Mouse (Mus musculus) intestine, embryonic 15.5 days (tissue): Measurements from ENCODE around the gene Telo2. TPM values are rescaled to one million over a fixed set of nuclear protein-coding genes. Genes with fewer than 3 reads are reported as not detected.
A peak's percentile ranks its signal among the peaks of the same experiment; 100 is the strongest.
"Not testable (repeated sequence)": the region's sequence is repeated elsewhere in the genome, so short reads cannot be mapped to it uniquely, and the experiment has no call there.

Experiments used
- ATAC-seq: fragments of 200-750 bp; cut with Nextera tagmentation; 2 replicates; pipeline ENCODE4 v1.8.0; 2017; ENCODE audit warnings: moderate TSS enrichment, moderate library complexity
- H3K27ac ChIP-seq: fragments of 300-500 bp; sonication (generic); 2 replicates; pipeline ENCODE4 v1.5.1; 2015; ENCODE audit warnings: mild to moderate bottlenecking, inconsistent platforms
- H3K27me3 ChIP-seq: fragments of 300-500 bp; sonication (generic); replicated peaks from 2 replicates; pipeline ENCODE4 v1.6.1; 2015; ENCODE audit warnings: inconsistent platforms
- H3K36me3 ChIP-seq: fragments of 300-500 bp; sonication (generic); 2 replicates; pipeline ENCODE4 v1.6.1; 2015; ENCODE audit warnings: inconsistent platforms
- H3K4me1 ChIP-seq: fragments of 300-500 bp; sonication (generic); replicated peaks from 2 replicates; pipeline ENCODE4 v1.6.1; 2015; ENCODE audit warnings: inconsistent platforms
- H3K4me2 ChIP-seq: fragments of 300-500 bp; sonication (generic); replicated peaks from 2 replicates; pipeline ENCODE4 v1.6.1; 2015; ENCODE audit warnings: mild to moderate bottlenecking, inconsistent platforms
- H3K4me3 ChIP-seq: fragments of 300-500 bp; sonication (generic); replicated peaks from 2 replicates; pipeline ENCODE4 v1.5.1; 2015; ENCODE audit warnings: inconsistent platforms
- H3K9ac ChIP-seq: fragments of 300-500 bp; sonication (generic); 2 replicates; pipeline ENCODE4 v1.6.1; 2015; ENCODE audit warnings: inconsistent platforms
- H3K9me3 ChIP-seq: fragments of 300-500 bp; sonication (generic); 2 replicates; pipeline ENCODE4 v1.6.1; 2016; ENCODE audit warnings: inconsistent platforms
- WGBS: fragments of 180-500 bp; shearing (Covaris S2); methylation state at CpG from one replicate; pipeline ENCODE4 v1.1.7; 2015; 5-methylcytosine and 5-hydroxymethylcytosine counted together
- polyA plus RNA-seq: library from polyadenylated mRNA; unstranded; fragments of >200 nt; fragmentation: Nextera tagmentation; extraction: Ambion mirVana; gene quantifications from 2 replicates; pipeline ENCODE4 v1.2.1, GENCODE M21; 2015

Telo2 gene
- 34.0 and 39.3 TPM in 2 replicates for polyA plus RNA-seq

DNA sequence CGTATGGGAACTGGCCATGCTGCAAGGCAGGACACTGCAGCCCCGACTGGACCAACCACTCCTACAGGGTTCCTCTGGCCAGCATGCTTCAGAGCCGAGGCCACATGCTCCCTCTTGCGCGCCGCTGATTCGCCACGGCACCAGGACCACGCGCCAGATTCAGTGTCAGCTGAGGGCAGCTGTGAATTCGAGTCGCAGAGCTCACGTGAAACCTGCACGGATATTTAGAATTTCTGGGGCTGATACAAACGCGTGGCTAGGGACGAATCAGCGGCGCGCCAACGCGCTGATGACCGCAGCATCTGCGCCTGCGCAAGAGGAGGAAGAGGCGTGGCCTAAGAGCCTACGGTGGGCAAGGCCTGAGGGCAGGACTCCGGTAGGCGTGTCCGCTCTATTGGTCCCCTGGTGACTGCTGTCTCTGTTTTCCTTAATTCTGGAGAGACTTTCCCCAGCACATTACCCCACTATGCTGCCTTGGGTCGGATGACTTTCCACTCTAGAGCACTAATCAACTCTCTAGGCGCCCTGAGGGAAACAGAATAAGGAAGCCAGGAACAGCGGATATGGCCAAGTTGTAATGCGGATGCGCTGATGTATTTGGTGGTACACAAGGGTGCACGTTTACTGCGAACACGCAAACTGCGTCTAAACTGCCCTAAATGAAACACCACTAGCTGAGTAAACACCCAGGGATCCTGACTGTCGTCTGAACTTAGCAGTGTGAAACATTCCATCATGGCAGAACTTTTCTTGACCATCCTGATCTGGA, at the start of gene Telo2:
Gene Telo2, minus strand, starts transcription at position 304 of the 769 bp plus-strand sequence.
- H3K9me3 ChIP-seq, result no peaks in the 10 kb centered on the region
- peak within 1 kb of the TSS; percentile 66 for H3K9ac ChIP-seq
- peak within 1 kb of the TSS; percentile 93 for H3K4me2 ChIP-seq
- 5% methylated on average over 40 of the region's 40 CpGs for WGBS
- peaks cover 12% of the 10 kb centered on the region; the same call in 1 of the 2 replicates for H3K36me3 ChIP-seq
- no peaks in the 10 kb centered on the region for H3K27me3 ChIP-seq
- peaks cover 10% of the 10 kb centered on the region for H3K4me1 ChIP-seq
- H3K4me3 ChIP-seq, result peak within 1 kb of the TSS; percentile 56
- peak within 1 kb of the TSS; percentile 95 for H3K27ac ChIP-seq
- ATAC-seq, result peak; percentile 96

DNA sequence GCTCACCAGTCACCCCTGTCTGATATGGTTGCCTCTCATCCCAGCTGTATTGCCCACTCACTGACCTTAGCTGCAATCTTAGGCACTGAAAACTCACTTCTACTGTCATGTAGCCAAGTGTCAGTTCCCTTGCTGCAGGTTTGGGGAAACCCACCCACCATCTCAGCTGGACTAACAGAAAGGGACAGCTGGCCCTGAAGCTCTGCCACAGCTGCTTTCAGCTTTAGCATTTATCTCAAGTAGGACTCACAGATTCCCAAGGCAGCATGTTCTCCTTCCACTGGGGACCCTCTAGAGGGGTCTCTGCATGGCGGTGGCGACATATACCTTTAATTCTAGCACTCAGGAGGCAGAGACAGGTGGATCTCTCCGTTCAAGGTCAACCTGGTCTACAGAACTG, 49.0 kb upstream of the Telo2 start:
- Histone ChIP-seq H3K36me3 (0 out of 2 replicates have a peak, but pooled peaks cover 6% of the 10 kb centered on the region), H3K9me3 (no peaks in the 10 kb centered on the region), H3K27me3 (no peaks in the 10 kb centered on the region), H3K9ac (no peak overlapping the region), H3K4me3 (no peak overlapping the region), H3K27ac (no peak overlapping the region), H3K4me1 (peaks cover 5% of the 10 kb centered on the region; the same call in 1 of the 2 replicates), H3K4me2 (no peak overlapping the region)
- 87% methylated on average over 3 of the region's 3 CpGs for WGBS
- no peak for ATAC-seq

DNA sequence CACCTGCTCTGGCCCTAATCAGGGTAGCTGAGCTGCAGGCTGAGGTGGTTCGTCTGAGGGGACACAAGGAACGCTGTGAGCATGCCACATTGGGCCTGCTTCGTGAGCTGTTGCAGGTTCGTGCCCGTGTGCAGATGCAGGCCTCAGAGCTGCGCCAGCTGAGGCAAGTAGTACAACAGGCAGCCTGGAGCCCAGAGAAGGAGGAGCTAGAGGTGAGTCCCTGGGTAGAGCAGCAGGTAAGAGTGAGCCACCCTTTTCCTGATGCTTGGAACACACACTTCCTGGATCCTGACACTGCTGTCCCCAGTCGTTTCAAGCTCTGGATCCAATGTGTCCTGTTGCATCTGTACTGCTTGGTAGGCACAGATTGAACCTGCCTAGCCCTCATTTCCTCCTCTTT, 47.6 kb upstream of the Telo2 start:
- no peak for ATAC-seq
- 73% methylated on average over 7 of the region's 7 CpGs for WGBS

DNA sequence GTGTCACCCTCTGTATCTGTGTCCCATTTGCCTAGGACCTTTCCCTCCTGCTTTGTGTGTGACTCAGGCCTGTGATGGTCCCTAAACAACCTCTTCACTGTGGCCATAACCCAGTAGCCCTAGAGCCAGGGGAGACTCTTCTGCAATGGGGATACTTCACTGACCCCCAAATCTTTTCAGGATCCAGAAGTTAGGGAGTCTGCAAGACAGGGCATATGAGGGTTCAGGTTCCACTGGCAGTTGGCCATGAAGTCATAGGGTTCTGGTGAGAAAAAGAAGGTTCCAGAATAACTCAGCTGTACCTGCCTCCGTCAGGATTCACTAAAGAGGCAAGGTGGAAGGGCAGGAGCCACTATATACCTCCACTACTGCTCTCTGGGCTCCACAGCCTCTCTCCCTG, 46.4 kb upstream of the Telo2 start, which contains the start of gene Ccdc154:
Gene Ccdc154, plus strand, starts transcription at position 301 of the 400 bp plus-strand sequence.
- Histone ChIP-seq H3K4me3 (no peak within 1 kb of the TSS), H3K9me3 (no peaks in the 10 kb centered on the region), H3K9ac (no peak within 1 kb of the TSS), H3K27ac (no peak within 1 kb of the TSS), H3K36me3 (0 out of 2 replicates have a peak, but pooled peaks cover 8% of the 10 kb centered on the region), H3K4me2 (no peak within 1 kb of the TSS), H3K27me3 (no peaks in the 10 kb centered on the region), H3K4me1 (peaks cover 3% of the 10 kb centered on the region; the same call in 1 of the 2 replicates)
- 89% methylated on average over 1 of the region's 1 CpGs for WGBS
- no peak for ATAC-seq

More for the DNA sequence above, 47.6 kb upstream of the Telo2 start:
- no peaks in the 10 kb centered on the region for H3K9me3 ChIP-seq
- H3K27ac ChIP-seq, result no peak overlapping the region
- peaks cover 5% of the 10 kb centered on the region; the same call in 1 of the 2 replicates for H3K4me1 ChIP-seq
- H3K9ac ChIP-seq, result no peak overlapping the region
- H3K4me3 ChIP-seq, result no peak overlapping the region
- no peak overlapping the region for H3K4me2 ChIP-seq
- no peaks in the 10 kb centered on the region for H3K27me3 ChIP-seq
- H3K36me3 ChIP-seq, result 0 out of 2 replicates have a peak, but pooled peaks cover 6% of the 10 kb centered on the region

DNA sequence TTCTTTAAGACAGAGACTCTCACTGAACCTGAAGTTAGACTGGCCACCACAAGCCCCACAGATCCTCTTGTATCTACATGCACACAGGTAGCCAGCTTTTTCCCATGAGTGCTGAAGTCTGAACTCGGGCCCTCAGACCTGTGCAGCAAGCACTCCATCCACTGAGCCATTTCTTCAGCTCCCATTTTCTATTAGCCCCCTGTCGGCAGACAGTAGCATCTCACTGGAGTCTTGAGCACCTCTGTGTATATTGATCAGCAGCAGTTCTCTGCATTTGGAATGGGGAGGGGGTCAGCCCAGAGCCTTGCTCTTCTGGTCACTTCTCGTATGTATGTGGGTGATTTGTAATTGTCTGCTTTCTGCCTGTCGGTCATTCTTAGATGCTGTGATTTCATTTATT, 24.2 kb upstream of the Telo2 start:
- Histone ChIP-seq H3K4me2 (no peak overlapping the region), H3K9me3 (no peaks in the 10 kb centered on the region), H3K4me3 (no peak overlapping the region), H3K27me3 (no peaks in the 10 kb centered on the region), H3K9ac (no peak overlapping the region), H3K27ac (no peak overlapping the region), H3K36me3 (no peaks in the 10 kb centered on the region), H3K4me1 (0 out of 2 replicates have a peak, but pooled peaks cover 2% of the 10 kb centered on the region)
- ATAC-seq, result no peak
- WGBS, result 63% methylated on average over 4 of the region's 4 CpGs

DNA sequence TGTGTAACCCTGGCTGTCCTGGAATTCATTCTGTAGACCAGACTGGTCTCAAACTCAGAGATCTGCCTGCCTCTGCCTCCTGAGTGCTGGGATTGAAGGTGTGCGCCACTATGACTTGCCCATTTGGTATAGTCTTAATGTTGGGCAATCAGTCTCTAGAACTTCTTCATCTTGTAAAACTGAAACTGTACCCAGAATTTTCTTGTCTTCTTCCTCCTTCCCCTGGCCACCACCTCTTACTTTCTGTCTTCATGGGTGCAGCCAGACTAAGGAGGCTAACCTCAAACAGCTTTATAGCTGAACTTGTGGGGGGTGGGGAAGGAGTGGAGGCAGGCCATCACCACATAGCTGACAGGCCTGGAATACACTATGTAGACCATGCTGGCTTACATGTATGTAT, 23.0 kb upstream of the Telo2 start:
- H3K4me2 ChIP-seq, result no peak overlapping the region
- no peak for ATAC-seq
- no peak overlapping the region for H3K9ac ChIP-seq
- WGBS, result 100% methylated on average over 1 of the region's 1 CpGs
- H3K36me3 ChIP-seq, result no peaks in the 10 kb centered on the region
- H3K4me1 ChIP-seq, result peaks cover 11% of the 10 kb centered on the region
- H3K4me3 ChIP-seq, result no peak overlapping the region
- no peak overlapping the region for H3K27ac ChIP-seq
- H3K27me3 ChIP-seq, result no peaks in the 10 kb centered on the region
- no peaks in the 10 kb centered on the region for H3K9me3 ChIP-seq

DNA sequence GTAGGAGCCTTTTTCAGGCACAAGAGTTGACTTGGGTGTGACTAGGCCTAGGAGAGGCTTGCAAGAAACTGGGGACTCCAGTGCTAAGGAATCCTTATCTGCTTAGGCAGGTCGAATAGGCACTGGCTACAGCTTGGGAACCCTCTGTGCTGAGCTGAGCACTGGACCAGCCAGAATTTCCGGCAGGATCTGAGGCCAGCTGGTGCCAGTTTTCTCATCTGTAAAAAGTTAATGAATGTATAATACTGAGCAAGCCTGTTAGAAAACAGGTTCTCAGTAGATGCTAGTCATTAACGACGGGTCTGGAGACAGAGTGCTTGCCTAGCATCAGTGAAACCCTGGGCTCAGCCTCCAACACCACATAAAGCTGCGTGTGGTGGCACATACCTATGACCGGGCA, 19.9 kb upstream of the Telo2 start:
- Histone ChIP-seq H3K36me3 (no peaks in the 10 kb centered on the region), H3K9ac (no peak overlapping the region), H3K4me3 (no peak overlapping the region), H3K27ac (no peak overlapping the region), H3K9me3 (no peaks in the 10 kb centered on the region), H3K4me1 (peaks cover 10% of the 10 kb centered on the region), H3K27me3 (no peaks in the 10 kb centered on the region), H3K4me2 (no peak overlapping the region)
- WGBS, result 89% methylated on average over 6 of the region's 6 CpGs
- no peak for ATAC-seq

DNA sequence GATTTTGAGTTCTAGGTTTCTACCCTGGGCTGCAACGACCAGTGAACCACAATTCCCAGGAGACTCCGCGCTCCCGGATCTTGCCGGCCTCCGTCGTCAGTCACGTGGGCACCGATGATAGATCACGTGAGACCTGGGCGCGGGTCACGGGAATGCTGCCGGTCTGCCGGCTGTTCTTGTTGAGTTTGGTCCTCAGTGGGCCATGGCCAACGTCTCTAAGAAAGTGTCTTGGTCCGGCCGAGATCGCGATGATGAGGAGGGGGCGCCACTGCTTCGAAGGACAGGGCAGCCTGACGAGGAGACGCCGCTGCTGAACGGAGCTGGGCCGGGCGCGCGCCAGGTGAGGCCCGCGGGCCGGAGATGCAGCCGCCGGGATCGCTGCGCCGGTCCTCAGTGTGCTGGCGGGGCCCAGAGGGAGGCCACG, 17.5 kb upstream of the Telo2 start, which contains the start of gene Clcn7:
Gene Clcn7, plus strand, starts transcription at position 117 of the 424 bp plus-strand sequence.
- Histone ChIP-seq H3K4me1 (peaks cover 10% of the 10 kb centered on the region), H3K36me3 (no peaks in the 10 kb centered on the region), H3K27me3 (no peaks in the 10 kb centered on the region), H3K27ac (no peak within 1 kb of the TSS), H3K4me3 (peak within 1 kb of the TSS; percentile 84), H3K9me3 (no peaks in the 10 kb centered on the region), H3K9ac (peak within 1 kb of the TSS; percentile 77), H3K4me2 (peak within 1 kb of the TSS; percentile 68)
- peak; percentile 96 for ATAC-seq
- WGBS, result under 1% methylated on average over 40 of the region's 40 CpGs

DNA sequence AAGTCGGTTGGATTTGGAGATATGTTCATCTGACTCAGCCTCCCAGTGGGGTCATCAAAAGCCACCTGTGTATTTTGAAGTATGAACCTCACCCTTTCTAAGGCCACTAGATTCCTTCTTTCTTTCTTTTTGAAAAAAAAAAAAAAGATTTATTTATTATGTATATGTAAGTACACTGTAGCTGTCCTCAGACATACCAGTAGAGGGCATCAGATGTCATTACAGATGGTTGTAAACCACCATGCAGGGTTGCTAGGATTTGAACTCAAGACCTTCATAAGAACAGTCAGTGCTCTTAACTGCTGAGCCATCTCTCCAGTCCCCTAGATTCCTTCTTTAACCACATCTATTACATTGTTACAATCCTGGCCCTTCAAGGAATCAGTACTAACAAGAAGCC, 14.3 kb upstream of the Telo2 start:
- WGBS, result 97% methylated on average over 1 of the region's 1 CpGs
- no peaks in the 10 kb centered on the region for H3K36me3 ChIP-seq
- H3K9me3 ChIP-seq, result no peaks in the 10 kb centered on the region
- peaks cover 13% of the 10 kb centered on the region for H3K4me1 ChIP-seq
- H3K27ac ChIP-seq, result no peak overlapping the region
- no peak overlapping the region for H3K4me2 ChIP-seq
- no peak for ATAC-seq
- no peaks in the 10 kb centered on the region for H3K27me3 ChIP-seq
- H3K4me3 ChIP-seq, result no peak overlapping the region
- H3K9ac ChIP-seq, result no peak overlapping the region

DNA sequence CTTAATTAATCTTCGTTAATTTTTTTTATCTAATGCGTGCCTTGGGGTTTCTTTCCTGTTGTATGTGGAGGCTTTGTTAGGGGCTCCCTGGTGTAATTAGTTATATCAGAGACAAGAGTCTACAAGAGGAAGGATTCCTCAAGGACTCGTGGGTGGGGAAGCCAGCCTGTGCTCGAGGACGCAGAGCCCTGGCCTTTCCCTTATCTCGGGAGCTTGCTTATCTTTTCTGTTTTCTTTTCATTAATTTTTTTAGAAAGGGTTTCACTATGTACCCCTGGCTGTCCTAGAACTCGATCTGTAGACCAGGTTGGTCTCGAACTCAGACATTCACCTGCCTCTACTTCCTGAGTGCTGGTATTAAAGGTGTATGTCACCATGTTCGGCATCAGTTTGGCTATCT, 11.9 kb upstream of the Telo2 start:
- no peaks in the 10 kb centered on the region for H3K27me3 ChIP-seq
- no peak for ATAC-seq
- H3K27ac ChIP-seq, result no peak overlapping the region
- 0 out of 2 replicates have a peak, but pooled peaks cover 2% of the 10 kb centered on the region for H3K4me1 ChIP-seq
- H3K9ac ChIP-seq, result no peak overlapping the region
- no peak overlapping the region for H3K4me3 ChIP-seq
- H3K4me2 ChIP-seq, result no peak overlapping the region
- WGBS, result 65% methylated on average over 9 of the region's 9 CpGs
- H3K9me3 ChIP-seq, result no peaks in the 10 kb centered on the region
- no peaks in the 10 kb centered on the region for H3K36me3 ChIP-seq

DNA sequence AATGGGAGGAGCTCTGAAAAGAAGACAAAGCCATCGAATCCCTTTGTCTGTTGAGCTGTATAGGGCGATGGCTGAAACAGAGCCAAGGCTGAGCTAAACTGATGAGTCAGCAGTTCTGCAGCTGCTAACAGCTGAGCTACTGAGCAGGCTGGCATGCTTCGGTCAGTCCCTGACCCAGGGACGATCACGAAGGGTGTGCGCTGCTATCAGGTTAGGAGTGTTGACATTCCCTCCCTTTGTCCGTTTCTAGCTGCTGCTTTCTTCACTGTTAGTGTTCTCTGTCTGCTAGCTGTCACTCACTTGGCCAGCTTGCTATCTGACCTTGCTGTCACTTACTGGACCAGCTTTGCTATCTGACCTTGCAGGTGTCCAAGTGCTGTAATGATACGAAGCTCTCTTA, 11.3 kb upstream of the Telo2 start:
- peak; percentile 77 for ATAC-seq
- H3K4me3 ChIP-seq, result no peak overlapping the region
- no peaks in the 10 kb centered on the region for H3K9me3 ChIP-seq
- no peak overlapping the region for H3K4me2 ChIP-seq
- H3K36me3 ChIP-seq, result no peaks in the 10 kb centered on the region
- H3K27ac ChIP-seq, result no peak overlapping the region
- H3K27me3 ChIP-seq, result no peaks in the 10 kb centered on the region
- WGBS, result 47% methylated on average over 8 of the region's 8 CpGs
- H3K4me1 ChIP-seq, result 0 out of 2 replicates have a peak, but pooled peaks cover 2% of the 10 kb centered on the region
- H3K9ac ChIP-seq, result no peak overlapping the region

DNA sequence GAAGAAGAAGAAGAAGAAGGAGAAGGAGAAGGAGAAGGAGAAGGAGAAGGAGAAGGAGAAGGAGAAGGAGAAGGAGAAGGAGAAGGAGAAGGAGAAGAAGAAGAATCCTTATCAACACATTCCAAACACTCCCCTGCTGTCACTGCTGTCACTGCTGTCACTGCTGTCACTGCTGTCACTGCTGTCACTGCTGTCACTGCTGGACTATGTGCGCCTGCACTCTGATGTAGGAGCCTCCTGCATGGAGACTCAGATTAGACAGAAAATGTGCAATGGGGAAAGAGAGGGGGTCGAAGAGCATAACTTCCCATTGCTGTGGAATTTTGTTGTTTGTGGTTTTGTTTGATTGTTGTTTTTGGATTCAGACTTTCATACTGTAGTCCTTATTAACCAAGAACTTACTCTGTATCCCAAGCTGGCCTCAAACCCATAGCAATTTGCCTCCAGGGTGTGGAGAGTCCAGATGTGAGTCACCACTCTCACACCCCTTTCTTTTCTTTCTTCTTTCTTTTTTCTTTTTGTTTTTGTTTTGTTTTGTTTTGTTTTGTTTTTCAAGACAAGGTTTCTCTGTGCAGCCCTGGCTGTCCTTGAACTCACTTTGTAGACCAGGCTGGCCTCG, 9.8 kb upstream of the Telo2 start:
- not testable (repeated sequence) for H3K4me1 ChIP-seq, ATAC-seq, H3K9me3 ChIP-seq, H3K4me3 ChIP-seq, H3K9ac ChIP-seq, H3K36me3 ChIP-seq, H3K4me2 ChIP-seq, H3K27ac ChIP-seq, H3K27me3 ChIP-seq
- 63% methylated on average over 3 of the region's 3 CpGs for WGBS
